Mouse (Mus musculus) heart, embryonic 12.5 days (tissue): ENCODE results near the gene Spesp1. TPM values are rescaled to one million over a fixed set of nuclear protein-coding genes. Genes with fewer than 3 reads are reported as not detected.

Source experiments
- microRNA-seq: library from miRNA; unstranded; fragments of <30 nt; microRNA quantifications from one replicate; pipeline ENCODE4, GENCODE M21; 2017
- polyA plus RNA-seq: library from polyadenylated mRNA; unstranded; fragments of >200 nt; fragmentation: Nextera tagmentation; extraction: Ambion mirVana; gene quantifications from 2 replicates; pipeline ENCODE4 v1.2.1, GENCODE M21; 2016

The Spesp1 gene
- polyA plus RNA-seq, 1 experiment from 2014 or later = not detected

Small RNA genes within 50 kb of the gene (microRNA-seq; reads per million reads assigned to microRNA genes)
- not detected for gene Gm25603

Other genes with a start within 250 kb of the Spesp1 start
- 14.9 and 16.8 TPM in 2 replicates for gene Glce, start 159.6 kb downstream of the Spesp1 start, polyA plus RNA-seq
- gene Anp32a, start 59.1 kb upstream of the Spesp1 start, polyA plus RNA-seq = 156 and 158 TPM in 2 replicates